Mouse (Mus musculus) liver, adult (tissue): ENCODE data around the gene Gm13078.

Experiments used
- GATA4 ChIP-seq: IDR thresholded peaks from 2 replicates; pipeline ENCODE4 v1.6.1; 2014; ENCODE audit warnings: mild to moderate bottlenecking, low read length; ENCODE audit not compliant: insufficient replicate concordance

Gm13078 gene

DNA sequence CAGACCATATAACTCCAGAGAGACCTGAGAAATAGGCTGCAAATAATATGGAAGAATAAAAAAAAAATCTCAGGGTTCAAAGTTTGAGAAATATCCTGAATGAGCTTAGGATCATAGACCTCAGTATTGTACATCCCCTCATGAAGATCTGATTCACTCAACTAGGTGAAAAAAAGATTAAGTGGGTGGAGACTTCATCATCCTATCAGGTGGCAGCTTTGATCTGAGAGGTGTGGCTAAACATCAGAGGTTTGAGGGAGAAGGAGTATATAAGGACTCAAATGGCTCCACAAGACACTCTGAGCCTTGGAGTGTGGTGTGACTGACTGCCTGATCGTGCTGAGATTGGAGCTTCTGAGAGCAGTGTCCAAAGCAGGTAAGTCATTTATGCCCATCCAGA lies at the start of gene Gm13078:
Gene Gm13078, plus strand, starts transcription at position 301 of the 400 bp plus-strand sequence.
- no peak for TF ChIP-seq GATA4

DNA sequence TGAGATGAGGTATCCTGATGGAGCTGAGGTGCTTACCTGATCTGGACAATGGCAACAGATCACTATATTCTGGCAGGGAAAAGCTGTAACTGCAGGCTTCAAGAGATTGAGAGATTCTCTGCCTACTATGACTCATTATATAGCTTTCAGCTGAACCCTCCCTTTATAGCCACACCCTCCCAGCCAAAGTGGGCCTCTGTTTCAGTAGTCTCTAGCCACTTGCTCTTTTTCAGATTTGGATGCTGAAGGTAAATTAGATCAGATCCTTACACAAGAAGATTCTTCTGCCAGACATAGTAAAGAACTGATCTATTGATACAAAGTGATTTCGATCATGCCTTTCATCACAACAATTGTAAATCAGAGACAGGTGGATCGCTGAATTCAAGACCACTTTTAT lies 16.6 kb upstream of the Gm13078 start, which contains the start of gene Gm13089:
Gene Gm13089, minus strand, starts transcription at position 101 of the 400 bp plus-strand sequence.
- no peak for TF ChIP-seq GATA4
